Mouse (Mus musculus) C2C12 (cell line): ENCODE data around the gene Casp6. TPM values are rescaled to one million over a fixed set of nuclear protein-coding genes. Genes with fewer than 3 reads are reported as not detected.

Source experiments
- H3K27me3 ChIP-seq: one replicate; pipeline ENCODE4 v1.6.1; 2011; ENCODE audit not compliant: control insufficient read depth, insufficient read depth, insufficient read length
- H3K36me3 ChIP-seq: one replicate; pipeline ENCODE4 v1.6.1; 2011; ENCODE audit not compliant: control insufficient read depth, insufficient read depth
- H3K4me3 ChIP-seq: one replicate; pipeline ENCODE4 v1.5.1; 2011; ENCODE audit warnings: mild to moderate bottlenecking, control low read depth; ENCODE audit not compliant: poor library complexity, insufficient read depth, severe bottlenecking
- H3K79me2 ChIP-seq: one replicate; pipeline ENCODE4 v1.6.1; 2011; ENCODE audit not compliant: control insufficient read depth, insufficient read depth
- H3K79me3 ChIP-seq: one replicate; pipeline ENCODE4 v1.6.1; 2011; ENCODE audit warnings: low read depth, control low read depth
- H3ac ChIP-seq: one replicate; pipeline ENCODE3; 2011; ENCODE audit warnings: low read depth; ENCODE audit not compliant: control insufficient read depth, insufficient read length
- CEBPB ChIP-seq: IDR thresholded peaks from one replicate; pipeline ENCODE4 v1.6.1; 2011; ENCODE audit warnings: low read depth, mild to moderate bottlenecking, control low read depth, moderate library complexity
- CTCF ChIP-seq: IDR thresholded peaks from one replicate; pipeline ENCODE4 v1.5.1; 2011; ENCODE audit not compliant: control insufficient read depth, insufficient read depth, insufficient read length
- FOSL1 ChIP-seq: IDR thresholded peaks from one replicate; pipeline ENCODE4 v1.8.0; 2011; ENCODE audit warnings: mild to moderate bottlenecking, low read length; ENCODE audit not compliant: poor library complexity, insufficient read depth, severe bottlenecking
- MAX ChIP-seq: IDR thresholded peaks from one replicate; pipeline ENCODE4 v1.6.1; 2011; ENCODE audit warnings: mild to moderate bottlenecking, control low read depth
- MYOD1 ChIP-seq: IDR thresholded peaks from one replicate; pipeline ENCODE4 v1.6.1; 2011; ENCODE audit warnings: low read depth; ENCODE audit not compliant: control insufficient read depth, insufficient read length
- MYOG ChIP-seq: IDR thresholded peaks from one replicate; pipeline ENCODE4 v1.6.1; 2011; ENCODE audit not compliant: control insufficient read depth, insufficient read length; ENCODE audit errors: extremely low read depth
- USF1 ChIP-seq: IDR thresholded peaks from one replicate; pipeline ENCODE4 v1.6.1; 2011; ENCODE audit warnings: low read depth, mild to moderate bottlenecking, control low read depth, moderate library complexity
- polyA plus RNA-seq: library from polyadenylated mRNA; unstranded; fragments of >200 nt; fragmentation: generic; extraction: Trizol; gene quantifications from one replicate; pipeline ENCODE4 v1.2.1, GENCODE M21; 2012; ENCODE audit warnings: missing spikeins

Gene Casp6
- polyA plus RNA-seq, 1 experiment, result 16.7 TPM

GRCm38 (mm10) chr3:129962533-129962932 lies 61.3 kb downstream of the Casp6 start:
- Histone ChIP-seq H3K36me3 (no peaks in the 10 kb centered on the region), H3K79me3 (no peaks in the 10 kb centered on the region), H3K4me3 (no peak overlapping the region), H3ac (no peak overlapping the region), H3K27me3 (no peaks in the 10 kb centered on the region), H3K79me2 (no peaks in the 10 kb centered on the region)
- TF ChIP-seq MYOG, result no peak
- no peak for TF ChIP-seq CTCF
- no peak for TF ChIP-seq FOSL1
- no peak for TF ChIP-seq USF1
- TF ChIP-seq MAX, result no peak
- no peak for TF ChIP-seq MYOD1
- TF ChIP-seq CEBPB, result no peak

Other genes starting within 250 kb of the Casp6 start
- gene Egf, start 146.1 kb upstream of the Casp6 start, polyA plus RNA-seq, result 0.27 TPM
- not detected for gene Lrit3, start 97.4 kb upstream of the Casp6 start, polyA plus RNA-seq
- 0.04 TPM for gene Rrh, start 78.8 kb upstream of the Casp6 start, polyA plus RNA-seq
- gene Gar1, start 70.0 kb upstream of the Casp6 start, polyA plus RNA-seq, result 222 TPM
- not detected for gene Cfi, start 65.5 kb upstream of the Casp6 start, polyA plus RNA-seq
- 20.3 TPM for gene Pla2g12a, start 22.8 kb upstream of the Casp6 start, polyA plus RNA-seq
- gene Mcub, start 68.8 kb downstream of the Casp6 start, polyA plus RNA-seq, result 11.0 TPM
- 30.2 TPM for gene Sec24b, start 160.1 kb downstream of the Casp6 start, polyA plus RNA-seq
- 0.05 TPM for gene Col25a1, start 230.1 kb downstream of the Casp6 start, polyA plus RNA-seq